Mouse (Mus musculus) testis, adult 2 months (tissue): ENCODE measurements around the gene Prrc2a.
A peak's percentile ranks its signal among the peaks of the same experiment; 100 is the strongest.

Source experiments
- CTCF ChIP-seq: fragments of 200-500 bp; IDR thresholded peaks from 2 replicates; pipeline ENCODE4 v1.5.1; 2012; ENCODE audit warnings: low read depth, mild to moderate bottlenecking, inconsistent platforms, low read length, moderate library complexity; ENCODE audit not compliant: control insufficient read depth, insufficient read depth, insufficient replicate concordance
- POLR2A ChIP-seq: fragments of 200-500 bp; IDR thresholded peaks from 2 replicates; pipeline ENCODE4 v1.6.1; 2012; ENCODE audit warnings: low read depth, mild to moderate bottlenecking, inconsistent platforms, low read length, moderate library complexity; ENCODE audit not compliant: control insufficient read depth

DNA sequence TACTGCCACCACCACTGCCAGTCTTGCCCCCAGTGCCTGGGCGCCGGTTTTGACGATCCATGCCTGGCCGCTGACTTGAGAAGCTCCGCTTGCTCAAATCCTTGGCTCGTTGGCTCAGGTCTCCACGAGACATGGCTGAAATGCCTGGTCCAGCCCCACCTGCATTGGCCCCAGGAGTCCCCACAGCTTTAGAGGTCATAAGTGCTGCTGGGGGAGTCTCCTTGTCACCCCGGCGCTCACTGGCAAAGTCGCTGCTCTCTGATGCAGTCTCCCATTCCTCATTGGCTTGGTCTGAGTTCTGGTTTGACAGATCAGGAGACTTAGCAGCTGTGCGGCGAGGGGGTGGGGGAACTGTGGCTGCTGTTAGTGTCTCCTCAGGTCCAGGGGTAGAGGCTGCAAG lies 9.2 kb downstream of the Prrc2a start:
- TF ChIP-seq CTCF = 0 out of 2 replicates have a peak, but pooled peaks have one; percentile 1
- TF ChIP-seq POLR2A = no peak
